Mouse (Mus musculus): Measurements from ENCODE around the gene Rnf181. TPM values are rescaled to one million over a fixed set of nuclear protein-coding genes. Genes with fewer than 3 reads are reported as not detected.

Rnf181 gene
- polyA plus RNA-seq, 1 experiment from 2014 or later = 109 TPM

GRCm38 (mm10) chr6:72326274-72326673, 40.5 kb downstream of the Rnf181 start:
- Histone ChIP-seq H3K9me3 (replicated peaks) (no peaks in the 10 kb centered on the region), H3K27ac (no peak overlapping the region), H3K4me3 (no peak overlapping the region), H3K36me3 (peaks cover 99% of the 10 kb centered on the region), H3K27me3 (ENCODE audit: low read depth, poor library complexity, severe bottlenecking) (no peaks in the 10 kb centered on the region), H3K4me1 (no peaks in the 10 kb centered on the region)
- 84% methylated on average over 6 of the region's 6 CpGs for WGBS
- no peak for DNase-seq (ENCODE audit: low spot score)

GRCm38 (mm10) chr6:72323786-72324508, 42.8 kb downstream of the Rnf181 start:
- Histone ChIP-seq H3K4me1 (no peaks in the 10 kb centered on the region), H3K9me3 (replicated peaks) (no peaks in the 10 kb centered on the region), H3K27me3 (ENCODE audit: low read depth, poor library complexity, severe bottlenecking) (no peaks in the 10 kb centered on the region), H3K36me3 (peaks cover 99% of the 10 kb centered on the region), H3K4me3 (no peak overlapping the region), H3K27ac (no peak overlapping the region)
- 90% methylated on average over 6 of the region's 6 CpGs for WGBS
- no peak for DNase-seq (ENCODE audit: low spot score)

- WGBS = 96% methylated on average over 3 of the region's 3 CpGs
- DNase-seq (ENCODE audit: low spot score) = no peak
- Histone ChIP-seq H3K36me3 (peaks cover 99% of the 10 kb centered on the region), H3K27me3 (ENCODE audit: low read depth, poor library complexity, severe bottlenecking) (no peaks in the 10 kb centered on the region), H3K27ac (no peak overlapping the region), H3K9me3 (replicated peaks) (no peaks in the 10 kb centered on the region), H3K4me1 (no peaks in the 10 kb centered on the region), H3K4me3 (no peak overlapping the region)
Measured at GRCm38 (mm10) chr6:72322936-72323335, 43.8 kb downstream of the Rnf181 start.

- peaks cover 95% of the 10 kb centered on the region for H3K36me3 ChIP-seq
- H3K9me3 ChIP-seq (replicated peaks) = no peaks in the 10 kb centered on the region
- no peak for DNase-seq (ENCODE audit: low spot score)
- H3K27ac ChIP-seq = no peak overlapping the region
- no peaks in the 10 kb centered on the region for H3K4me1 ChIP-seq
- WGBS = 91% methylated on average over 11 of the region's 11 CpGs
- H3K27me3 ChIP-seq (ENCODE audit: low read depth, poor library complexity, severe bottlenecking) = no peaks in the 10 kb centered on the region
- H3K4me3 ChIP-seq = no peak overlapping the region
Measured at GRCm38 (mm10) chr6:72319019-72319418, 47.7 kb downstream of the Rnf181 start.

GRCm38 (mm10) chr6:72318440-72318839, 48.3 kb downstream of the Rnf181 start:
- Histone ChIP-seq H3K27ac (no peak overlapping the region), H3K27me3 (ENCODE audit: low read depth, poor library complexity, severe bottlenecking) (no peaks in the 10 kb centered on the region), H3K9me3 (replicated peaks) (no peaks in the 10 kb centered on the region), H3K4me1 (0 out of 2 replicates have a peak, but pooled peaks cover 2% of the 10 kb centered on the region), H3K36me3 (peaks cover 95% of the 10 kb centered on the region), H3K4me3 (no peak overlapping the region)
- WGBS = 86% methylated on average over 5 of the region's 5 CpGs
- DNase-seq (ENCODE audit: low spot score) = no peak

- Histone ChIP-seq H3K4me3 (no peak overlapping the region), H3K27ac (no peak overlapping the region), H3K36me3 (peaks cover 86% of the 10 kb centered on the region), H3K9me3 (replicated peaks) (no peaks in the 10 kb centered on the region), H3K27me3 (ENCODE audit: low read depth, poor library complexity, severe bottlenecking) (no peaks in the 10 kb centered on the region), H3K4me1 (0 out of 2 replicates have a peak, but pooled peaks cover 2% of the 10 kb centered on the region)
- no peak for DNase-seq (ENCODE audit: low spot score)
- WGBS = 78% methylated on average over 1 of the region's 1 CpGs
Measured at GRCm38 (mm10) chr6:72316044-72316443, 50.7 kb downstream of the Rnf181 start.

GRCm38 (mm10) chr6:72315384-72315783, 51.4 kb downstream of the Rnf181 start:
- H3K9me3 ChIP-seq (replicated peaks) = no peaks in the 10 kb centered on the region
- H3K4me1 ChIP-seq = 0 out of 2 replicates have a peak, but pooled peaks cover 2% of the 10 kb centered on the region
- no peak overlapping the region for H3K27ac ChIP-seq
- H3K36me3 ChIP-seq = peaks cover 79% of the 10 kb centered on the region
- H3K27me3 ChIP-seq (ENCODE audit: low read depth, poor library complexity, severe bottlenecking) = no peaks in the 10 kb centered on the region
- WGBS = 88% methylated on average over 2 of the region's 2 CpGs
- DNase-seq (ENCODE audit: low spot score) = no peak
- no peak overlapping the region for H3K4me3 ChIP-seq

- 0 out of 2 replicates have a peak, but pooled peaks cover 2% of the 10 kb centered on the region for H3K4me1 ChIP-seq
- DNase-seq (ENCODE audit: low spot score) = no peak
- no peaks in the 10 kb centered on the region for H3K27me3 ChIP-seq (ENCODE audit: low read depth, poor library complexity, severe bottlenecking)
- no peaks in the 10 kb centered on the region for H3K9me3 ChIP-seq (replicated peaks)
- H3K36me3 ChIP-seq = peaks cover 58% of the 10 kb centered on the region
- no peak overlapping the region for H3K27ac ChIP-seq
- no peak overlapping the region for H3K4me3 ChIP-seq
- 88% methylated on average over 11 of the region's 11 CpGs for WGBS
Measured at GRCm38 (mm10) chr6:72313124-72313867, 53.5 kb downstream of the Rnf181 start.

- H3K27ac ChIP-seq = no peak overlapping the region
- no peak for DNase-seq (ENCODE audit: low spot score)
- no peaks in the 10 kb centered on the region for H3K9me3 ChIP-seq (replicated peaks)
- WGBS = 88% methylated on average over 3 of the region's 3 CpGs
- H3K4me1 ChIP-seq = 0 out of 2 replicates have a peak, but pooled peaks cover 2% of the 10 kb centered on the region
- no peak overlapping the region for H3K4me3 ChIP-seq
- peaks cover 47% of the 10 kb centered on the region for H3K36me3 ChIP-seq
- H3K27me3 ChIP-seq (ENCODE audit: low read depth, poor library complexity, severe bottlenecking) = no peaks in the 10 kb centered on the region
Measured at GRCm38 (mm10) chr6:72312198-72312597, 54.6 kb downstream of the Rnf181 start.

Other genes with a start within 250 kb of the Rnf181 start
- 24.9 and 28.0 TPM in 2 replicates for gene Atoh8, start 131.4 kb downstream of the Rnf181 start, polyA plus RNA-seq (2016; fragmentation: Nextera tagmentation; extraction: Ambion mirVana)
- gene Sftpb, start 62.3 kb downstream of the Rnf181 start, polyA plus RNA-seq (2016; fragmentation: Nextera tagmentation; extraction: Ambion mirVana) = not detected in 2 replicates
- gene Usp39, start 21.8 kb downstream of the Rnf181 start, polyA plus RNA-seq (2016; fragmentation: Nextera tagmentation; extraction: Ambion mirVana) = 78.1 and 88.8 TPM in 2 replicates
- 24.3 and 27.3 TPM in 2 replicates for gene 0610030E20Rik, start 19.6 kb downstream of the Rnf181 start, polyA plus RNA-seq (2016; fragmentation: Nextera tagmentation; extraction: Ambion mirVana)
- 9.9 and 10.3 TPM in 2 replicates for gene Tmem150a, start 11.5 kb downstream of the Rnf181 start, polyA plus RNA-seq (2016; fragmentation: Nextera tagmentation; extraction: Ambion mirVana)
- 19.1 and 19.7 TPM in 2 replicates for gene Vamp5, start 13.5 kb upstream of the Rnf181 start, polyA plus RNA-seq (2016; fragmentation: Nextera tagmentation; extraction: Ambion mirVana)
- gene Vamp8, start 23.7 kb upstream of the Rnf181 start, polyA plus RNA-seq (2016; fragmentation: Nextera tagmentation; extraction: Ambion mirVana) = 67.5 and 81.7 TPM in 2 replicates
- gene Ggcx, start 47.4 kb upstream of the Rnf181 start, polyA plus RNA-seq (2016; fragmentation: Nextera tagmentation; extraction: Ambion mirVana) = 20.2 and 25.9 TPM in 2 replicates
- 481 and 493 TPM in 2 replicates for gene Mat2a, start 72.6 kb upstream of the Rnf181 start, polyA plus RNA-seq (2016; fragmentation: Nextera tagmentation; extraction: Ambion mirVana)
- gene Sh2d6, start 154.8 kb upstream of the Rnf181 start, polyA plus RNA-seq (2016; fragmentation: Nextera tagmentation; extraction: Ambion mirVana) = 0.15 TPM in 1 of 2 replicates, not detected in the other
- gene Capg, start 177.4 kb upstream of the Rnf181 start, polyA plus RNA-seq (2016; fragmentation: Nextera tagmentation; extraction: Ambion mirVana) = 20.8 and 23.3 TPM in 2 replicates
- gene Elmod3, start 231.5 kb upstream of the Rnf181 start, polyA plus RNA-seq (2016; fragmentation: Nextera tagmentation; extraction: Ambion mirVana) = 14.0 and 14.6 TPM in 2 replicates
- gene Retsat, start 231.5 kb upstream of the Rnf181 start, polyA plus RNA-seq (2016; fragmentation: Nextera tagmentation; extraction: Ambion mirVana) = 9.9 and 10.1 TPM in 2 replicates